8 mouse cellular contexts compared by ENCODE assay signal in the genomic region with DNA sequence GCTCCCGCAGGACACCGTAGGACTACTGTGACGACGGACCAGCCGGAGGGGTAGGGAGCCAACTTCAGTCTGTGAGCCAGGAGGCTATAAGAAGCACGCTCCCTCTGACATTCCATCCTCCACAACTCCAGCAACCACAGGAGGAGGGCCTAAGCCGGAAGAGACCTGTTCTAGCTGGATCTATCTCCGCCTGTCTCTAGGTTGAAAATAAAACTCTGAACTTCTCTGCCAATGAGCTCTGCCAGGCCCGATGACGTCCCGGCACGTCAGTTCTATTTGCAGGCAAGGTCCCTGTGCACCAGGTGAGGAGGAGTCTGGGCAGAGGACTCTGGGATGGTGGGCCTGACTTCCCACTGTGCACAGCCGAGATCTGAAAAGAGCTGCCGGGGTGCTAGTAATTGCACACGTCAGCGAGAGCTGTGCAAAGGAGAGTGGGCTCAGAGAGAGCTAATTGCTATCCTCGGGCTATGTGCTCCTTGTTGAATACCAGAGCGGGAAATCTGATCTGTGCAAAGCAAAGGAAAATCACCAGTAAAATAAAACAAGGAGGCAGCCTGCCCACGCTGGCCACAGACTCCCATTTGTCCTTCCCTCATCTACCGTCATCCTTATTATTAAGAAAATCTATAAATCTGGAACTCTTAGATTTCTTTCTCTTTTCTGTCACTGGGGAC. TPM values are rescaled to one million over a fixed set of nuclear protein-coding genes. Genes with fewer than 3 reads are reported as not detected.
DNase-seq lines count a peak whose midpoint lies in the region; ATAC-seq and TF ChIP-seq lines count a peak whose summit lies in the region.

No protein-coding gene starts in this region.

- peak overlapping the region; percentile 64 for H3K4me2 ChIP-seq in hindbrain, postnatal 0 days (ENCODE audit: low read depth, low read length)

- H3K27me3 ChIP-seq in hindbrain, postnatal 0 days (ENCODE audit: insufficient read depth, low read length): no peaks in the 10 kb centered on the region

- no peak for TF ChIP-seq CTCF in hindbrain, postnatal 0 days (IDR thresholded peaks at IDR 0.05; ENCODE audit: low read depth)
- no peak for TF ChIP-seq CTCF in left cerebral cortex, adult 2 months (IDR thresholded peaks at IDR 0.05)

- DNase-seq in adipocyte (ENCODE audit: low spot score): peak; percentile 80
- peak; percentile 73 to 74 for DNase-seq in gastrocnemius, adult 8-10 months (ENCODE audit: low spot score in 2 of 2)
- peak; percentile 87 for DNase-seq in hindbrain, postnatal 0 days (ENCODE audit: low spot score)
- peak; percentile 80 to 83 for DNase-seq in left cerebral cortex, adult 2 months (ENCODE audit: extremely low spot score in 1 of 2, low spot score in 2 of 2)
- peak; percentile 82 for DNase-seq in lung, postnatal 36 days
- DNase-seq in retina, embryonic 14.5 days (ENCODE audit: low spot score): peak; percentile 62
- peak; percentile 56 for DNase-seq in urinary bladder, postnatal 25 days (ENCODE audit: low spot score)

- H3K9me3 ChIP-seq in hindbrain, postnatal 0 days (ENCODE audit: low read length): no peaks in the 10 kb centered on the region

- H3K4me1 ChIP-seq in hindbrain, postnatal 0 days (ENCODE audit: insufficient read depth, low read length): peaks cover 25% of the 10 kb centered on the region

- H3K27ac ChIP-seq in hindbrain, postnatal 0 days: peak overlapping the region; percentile 87
- peak overlapping the region; percentile 94 for H3K27ac ChIP-seq in left cerebral cortex, adult 2 months

- peak overlapping the region; percentile 56 for H3K9ac ChIP-seq in hindbrain, postnatal 0 days (replicated peaks; ENCODE audit: low read length)

- 4% methylated on average over 20 of the region's 20 CpGs for WGBS in hindbrain, postnatal 0 days

- intact Hi-C loops in left cerebral cortex, adult 2 months (cut with DNase I): loop anchor here (1.0 to 2.0 kb wide), 3 partner anchors 16 to 151 kb away; no protein-coding TSS in a partner anchor

- no peaks in the 10 kb centered on the region for H3K36me3 ChIP-seq in hindbrain, postnatal 0 days (ENCODE audit: insufficient read depth, low read length)

- peak; percentile 30 for ATAC-seq in common myeloid progenitor, adult 5-6 weeks (replicated peaks; ENCODE audit: low read depth, poor library complexity, severe bottlenecking)
- ATAC-seq in hindbrain, postnatal 0 days: peak; percentile 91

- H3K4me3 ChIP-seq in hindbrain, postnatal 0 days (ENCODE audit: low read length): peak overlapping the region; percentile 23
- peak overlapping the region; percentile 47 for H3K4me3 ChIP-seq in left cerebral cortex, adult 2 months

RNA-seq across cellular contexts. Expression of a gene that starts 58.7 kb away (rescaled TPM):
- total RNA-seq in common myeloid progenitor, adult 5-6 weeks (2017): 14.8 and 15.5 TPM in 2 replicates
- total RNA-seq in gastrocnemius, adult 8-10 months (2022): 1 to 10 TPM; 1.2 to 2.4 (median 1.8) TPM
- 18.0 and 18.8 TPM in 2 replicates for total RNA-seq in hindbrain, postnatal 0 days (2014; rRNA removed)
- 4.3 and 4.8 TPM in 2 replicates for polyA plus RNA-seq in hindbrain, postnatal 0 days (2015; fragmentation: Nextera tagmentation; extraction: Ambion mirVana)
- 10 to 100 TPM; 10.3 to 10.9 TPM for total RNA-seq in left cerebral cortex, adult 2 months (2021)

Comparison
In these comparisons a context has a peak if more than half of its experiments do, and no peak if none do; other contexts are left out.
1. Peak in every context shown above with its lines: DNase-seq, ATAC-seq, H3K4me3 ChIP-seq and H3K27ac ChIP-seq.